Mouse (Mus musculus): Measurements from ENCODE around the gene Zfp990.
"Not testable (repeated sequence)": the region's sequence is repeated elsewhere in the genome, so short reads cannot be mapped to it uniquely, and the experiment has no call there.

- TF ChIP-seq POLR2A (IDR thresholded peaks at IDR 0.05; ENCODE audit: borderline replicate concordance, low read depth, low read length); CTCF (IDR thresholded peaks at IDR 0.05; ENCODE audit: low read depth, low read length): not testable (repeated sequence)
Measured at GRCm38 (mm10) chr4:145545106-145545505, 34.5 kb downstream of the Zfp990 start.

Measured in bone marrow macrophage, adult 2 months (primary cell).